In genomic region chr12:112767036-112767890, GRCm38 (mm10) we compare ENCODE assay signal across 18 mouse cellular contexts. TPM values are rescaled to one million over a fixed set of nuclear protein-coding genes. Genes with fewer than 3 reads are reported as not detected.
A peak's percentile ranks its signal among the peaks of the same experiment; 100 is the strongest.
DNase-seq lines count a peak whose midpoint lies in the region.
"Had no signal": no experiment of that assay in that cellular context is flagged by ENCODE, and none has a peak within 500 bp of the region (broad histone marks: within the 10 kb centered on the region; RNA-seq: fewer than 3 reads in every experiment).

No protein-coding gene starts in this region.

- peak; percentile 84 for DNase-seq in heart, adult 11 months
- no peak for DNase-seq in heart, adult 9 months (ENCODE audit: low spot score in 2 of 2)
- DNase-seq in layer of hippocampus, adult 9-11 months = peak; percentile 47
- no peak for DNase-seq in layer of hippocampus, postnatal 36 days
- DNase-seq in spleen, postnatal 4 days (ENCODE audit: low spot score in 2 of 2) = peak; percentile 11 to 56
- DNase-seq in spleen, adult 18-20 months = no peak
- no peak for DNase-seq in adrenal gland, postnatal 25 days
- DNase-seq: adrenal gland, adult 2 months; B cell, adult 2 months; cerebellum, adult 9-11 months; gastrocnemius, postnatal 25 days; kidney, adult 9 months; kidney, postnatal 10 days; liver, embryonic 13.5 days; lung, postnatal 4 days; right cerebral cortex, adult 18-20 months had no signal

RNA-seq across cellular contexts. Expression of gene Pld4, which starts 6.8 kb away (rescaled TPM):
- total RNA-seq in layer of hippocampus, postnatal 36 days (2021) = 1 to 10 TPM; 8.7 to 9.4 TPM
- 6.4 and 6.8 TPM in 2 replicates for total RNA-seq in adrenal gland, postnatal 25 days (2021)

RNA-seq across cellular contexts. Expression of gene Ahnak2, which starts 35.2 kb away (rescaled TPM):
- 1 to 10 TPM; 2.8 to 2.9 TPM for total RNA-seq in layer of hippocampus, postnatal 36 days (2021)
- total RNA-seq in adrenal gland, postnatal 25 days (2021) = 5.1 and 5.7 TPM in 2 replicates
- total RNA-seq: neutrophil, adult 5-6 weeks had no signal

RNA-seq across cellular contexts. Expression of gene Clba1, which starts 41.5 kb away (rescaled TPM):
- total RNA-seq in layer of hippocampus, postnatal 36 days (2021) = 10 to 100 TPM; 12.3 to 12.4 TPM
- total RNA-seq in adrenal gland, postnatal 25 days (2021) = 7.7 and 10.0 TPM in 2 replicates
- total RNA-seq: monocyte, adult 5-6 weeks had no signal

RNA-seq across cellular contexts. Expression of gene Cep170b, which starts 47.0 kb away (rescaled TPM):
- total RNA-seq in layer of hippocampus, postnatal 36 days (2021) = 100 to 1,000 TPM; 171 to 189 TPM
- total RNA-seq in adrenal gland, postnatal 25 days (2021) = 42.4 and 58.1 TPM in 2 replicates
- total RNA-seq: monocyte, adult 5-6 weeks had no signal

Comparison
In these comparisons a context has a peak if more than half of its experiments do, and no peak if none do; other contexts are left out.
1. DNase-seq: peak in heart, adult 11 months (single experiment), layer of hippocampus, adult 9-11 months (single experiment) and spleen, postnatal 4 days (2 of 2); none in heart, adult 9 months (0 of 2), layer of hippocampus, postnatal 36 days (0 of 2), spleen, adult 18-20 months (0 of 2) and adrenal gland, postnatal 25 days (single experiment).